Mouse (Mus musculus): ENCODE data around the gene Erp27. TPM values are rescaled to one million over a fixed set of nuclear protein-coding genes. Genes with fewer than 3 reads are reported as not detected.
"Not testable (repeated sequence)": the region's sequence is repeated elsewhere in the genome, so short reads cannot be mapped to it uniquely, and the experiment has no call there.

Erp27 gene
- polyA plus RNA-seq (2015; fragmentation: Nextera tagmentation; extraction: Ambion mirVana) = 0.70 and 0.96 TPM in 2 replicates

- Histone ChIP-seq H3K36me3 (ENCODE audit: control insufficient read depth, insufficient read depth) (peaks cover 5% of the 10 kb centered on the region), H3K4me1 (ENCODE audit: control insufficient read depth, insufficient read depth, low read length) (no peaks in the 10 kb centered on the region), H3K9me3 (replicated peaks; ENCODE audit: control insufficient read depth, low read length) (no peaks in the 10 kb centered on the region), H3K9ac (ENCODE audit: low read length) (no peak within 1 kb of the TSS), H3K4me3 (ENCODE audit: low read length) (no peak within 1 kb of the TSS), H3K27ac (ENCODE audit: low read length) (no peak within 1 kb of the TSS), H3K4me2 (ENCODE audit: low read depth, low read length) (no peak within 1 kb of the TSS), H3K27me3 (ENCODE audit: control insufficient read depth, insufficient read depth, low read length) (no peaks in the 10 kb centered on the region)
- 54% methylated on average over 5 of the region's 5 CpGs for WGBS
- ATAC-seq (replicated peaks; ENCODE audit: extremely low read depth, insufficient read depth, low FRiP score) = no peak
These were observed at the start of gene Erp27 for GRCm38 (mm10) chr6:136922080-136922479. Erp27 (minus strand) TSS chr6:136922180.

- not testable (repeated sequence) for H3K4me2 ChIP-seq (ENCODE audit: low read depth, low read length); H3K4me1 ChIP-seq (ENCODE audit: control insufficient read depth, insufficient read depth, low read length); H3K27ac ChIP-seq (ENCODE audit: low read length); ATAC-seq (replicated peaks; ENCODE audit: extremely low read depth, insufficient read depth, low FRiP score); H3K9ac ChIP-seq (ENCODE audit: low read length); H3K27me3 ChIP-seq (ENCODE audit: control insufficient read depth, insufficient read depth, low read length); H3K9me3 ChIP-seq (replicated peaks; ENCODE audit: control insufficient read depth, low read length); H3K4me3 ChIP-seq (ENCODE audit: low read length); H3K36me3 ChIP-seq (ENCODE audit: control insufficient read depth, insufficient read depth)
- WGBS = 24% methylated on average over 4 of the region's 4 CpGs
These were observed 46.9 kb upstream of the Erp27 start for GRCm38 (mm10) chr6:136968877-136969276.

GRCm38 (mm10) chr6:136967466-136967865, 45.5 kb upstream of the Erp27 start:
- no peak overlapping the region for H3K4me2 ChIP-seq (ENCODE audit: low read depth, low read length)
- no peaks in the 10 kb centered on the region for H3K36me3 ChIP-seq (ENCODE audit: control insufficient read depth, insufficient read depth)
- no peak for ATAC-seq (replicated peaks; ENCODE audit: extremely low read depth, insufficient read depth, low FRiP score)
- no peaks in the 10 kb centered on the region for H3K9me3 ChIP-seq (replicated peaks; ENCODE audit: control insufficient read depth, low read length)
- H3K27ac ChIP-seq (ENCODE audit: low read length) = no peak overlapping the region
- H3K4me3 ChIP-seq (ENCODE audit: low read length) = no peak overlapping the region
- H3K4me1 ChIP-seq (ENCODE audit: control insufficient read depth, insufficient read depth, low read length) = no peaks in the 10 kb centered on the region; the same call in 1 of the 2 replicates
- H3K27me3 ChIP-seq (ENCODE audit: control insufficient read depth, insufficient read depth, low read length) = no peaks in the 10 kb centered on the region
- H3K9ac ChIP-seq (ENCODE audit: low read length) = no peak overlapping the region
- 73% methylated on average over 4 of the region's 4 CpGs for WGBS

DNA sequence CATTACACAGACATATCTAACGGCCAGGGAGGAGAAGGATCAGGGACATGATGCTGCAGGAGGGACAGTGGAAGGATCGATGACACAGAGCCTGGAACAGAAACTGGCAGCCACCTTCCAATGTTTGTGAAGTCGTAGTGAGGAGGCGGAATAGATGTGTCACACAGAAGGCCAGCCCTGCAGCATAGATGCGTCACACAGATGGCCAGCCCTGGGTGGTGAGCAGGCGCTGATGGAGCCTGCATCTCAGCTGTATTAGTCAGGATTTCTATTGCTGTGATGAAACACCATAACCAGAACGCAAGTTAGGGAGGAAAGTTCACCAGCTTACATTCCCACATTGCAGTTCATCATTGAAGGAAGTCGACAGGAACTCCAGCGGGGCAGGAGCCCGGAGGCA, 43.9 kb upstream of the Erp27 start:
- Histone ChIP-seq H3K4me3 (ENCODE audit: low read length) (no peak overlapping the region), H3K4me2 (ENCODE audit: low read depth, low read length) (no peak overlapping the region), H3K4me1 (ENCODE audit: control insufficient read depth, insufficient read depth, low read length) (no peaks in the 10 kb centered on the region; the same call in 1 of the 2 replicates), H3K27me3 (ENCODE audit: control insufficient read depth, insufficient read depth, low read length) (no peaks in the 10 kb centered on the region), H3K9ac (ENCODE audit: low read length) (no peak overlapping the region), H3K36me3 (ENCODE audit: control insufficient read depth, insufficient read depth) (no peaks in the 10 kb centered on the region), H3K27ac (ENCODE audit: low read length) (no peak overlapping the region), H3K9me3 (replicated peaks; ENCODE audit: control insufficient read depth, low read length) (no peaks in the 10 kb centered on the region)
- ATAC-seq (replicated peaks; ENCODE audit: extremely low read depth, insufficient read depth, low FRiP score) = no peak; the same call in 1 of the 2 replicates
- WGBS = 58% methylated on average over 10 of the region's 10 CpGs

- H3K27me3 ChIP-seq (ENCODE audit: control insufficient read depth, insufficient read depth, low read length) = no peaks in the 10 kb centered on the region
- no peak overlapping the region for H3K4me2 ChIP-seq (ENCODE audit: low read depth, low read length)
- H3K9ac ChIP-seq (ENCODE audit: low read length) = no peak overlapping the region
- WGBS = 67% methylated on average over 13 of the region's 13 CpGs
- ATAC-seq (replicated peaks; ENCODE audit: extremely low read depth, insufficient read depth, low FRiP score) = no peak
- no peak overlapping the region for H3K4me3 ChIP-seq (ENCODE audit: low read length)
- H3K36me3 ChIP-seq (ENCODE audit: control insufficient read depth, insufficient read depth) = no peaks in the 10 kb centered on the region
- H3K27ac ChIP-seq (ENCODE audit: low read length) = no peak overlapping the region
- no peaks in the 10 kb centered on the region; the same call in 1 of the 2 replicates for H3K4me1 ChIP-seq (ENCODE audit: control insufficient read depth, insufficient read depth, low read length)
- H3K9me3 ChIP-seq (replicated peaks; ENCODE audit: control insufficient read depth, low read length) = no peaks in the 10 kb centered on the region
These were observed 42.9 kb upstream of the Erp27 start for GRCm38 (mm10) chr6:136964609-136965510.

DNA sequence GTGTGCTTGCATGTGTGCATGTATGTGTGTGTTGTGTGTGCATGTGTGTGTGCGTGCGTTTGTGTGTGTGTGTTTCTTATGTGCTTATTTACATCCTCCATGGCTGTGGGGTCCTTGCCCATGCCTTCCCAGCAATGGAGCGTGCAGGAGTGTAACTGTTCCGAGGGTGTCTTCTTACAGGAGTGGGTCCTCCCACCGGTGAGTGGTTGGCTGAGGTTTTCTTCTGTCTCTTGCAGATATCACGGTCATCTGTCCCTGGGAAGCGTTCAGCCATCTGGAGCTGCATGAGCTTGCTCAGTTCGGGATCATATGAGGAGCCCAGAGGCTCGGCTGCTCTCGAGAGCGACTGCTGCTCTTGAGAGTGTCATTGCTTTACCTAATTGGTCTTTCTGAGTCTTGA, 41.0 kb upstream of the Erp27 start:
- no peak overlapping the region for H3K27ac ChIP-seq (ENCODE audit: low read length)

DNA sequence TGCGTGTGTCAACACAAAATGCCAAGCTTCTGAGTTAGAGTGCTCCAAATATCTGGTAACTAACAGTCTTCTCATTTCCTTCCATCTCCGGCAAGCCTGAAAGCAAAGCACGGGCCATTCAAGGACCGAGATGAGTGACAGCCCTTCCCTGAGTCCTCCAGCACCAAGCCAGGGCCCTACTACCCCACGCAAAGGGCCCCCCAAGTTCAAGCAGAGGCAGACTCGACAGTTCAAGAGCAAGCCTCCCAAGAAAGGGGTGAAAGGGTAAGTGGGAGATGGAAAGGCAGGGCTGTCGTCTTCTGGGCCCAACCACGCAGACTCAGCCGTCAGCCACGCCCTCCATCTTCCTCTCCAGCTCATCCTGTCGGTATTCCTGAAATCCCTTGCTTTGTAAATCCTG, 37.2 kb upstream of the Erp27 start:
- Histone ChIP-seq H3K27me3 (ENCODE audit: control insufficient read depth, insufficient read depth, low read length) (no peaks in the 10 kb centered on the region), H3K4me2 (ENCODE audit: low read depth, low read length) (no peak overlapping the region), H3K9me3 (replicated peaks; ENCODE audit: control insufficient read depth, low read length) (no peaks in the 10 kb centered on the region), H3K9ac (ENCODE audit: low read length) (no peak overlapping the region), H3K4me3 (ENCODE audit: low read length) (no peak overlapping the region), H3K4me1 (ENCODE audit: control insufficient read depth, insufficient read depth, low read length) (no peaks in the 10 kb centered on the region; the same call in 1 of the 2 replicates), H3K36me3 (ENCODE audit: control insufficient read depth, insufficient read depth) (no peaks in the 10 kb centered on the region), H3K27ac (ENCODE audit: low read length) (no peak overlapping the region)
- 50% methylated on average over 11 of the region's 11 CpGs for WGBS
- ATAC-seq (replicated peaks; ENCODE audit: extremely low read depth, insufficient read depth, low FRiP score) = no peak

More for the DNA sequence above, 41.0 kb upstream of the Erp27 start:
- no peaks in the 10 kb centered on the region; the same call in 1 of the 2 replicates for H3K4me1 ChIP-seq (ENCODE audit: control insufficient read depth, insufficient read depth, low read length)
- 51% methylated on average over 11 of the region's 11 CpGs for WGBS
- no peak for ATAC-seq (replicated peaks; ENCODE audit: extremely low read depth, insufficient read depth, low FRiP score)
- no peak overlapping the region for H3K4me3 ChIP-seq (ENCODE audit: low read length)
- H3K4me2 ChIP-seq (ENCODE audit: low read depth, low read length) = no peak overlapping the region
- no peaks in the 10 kb centered on the region for H3K9me3 ChIP-seq (replicated peaks; ENCODE audit: control insufficient read depth, low read length)
- H3K9ac ChIP-seq (ENCODE audit: low read length) = no peak overlapping the region
- H3K27me3 ChIP-seq (ENCODE audit: control insufficient read depth, insufficient read depth, low read length) = no peaks in the 10 kb centered on the region
- no peaks in the 10 kb centered on the region for H3K36me3 ChIP-seq (ENCODE audit: control insufficient read depth, insufficient read depth)

DNA sequence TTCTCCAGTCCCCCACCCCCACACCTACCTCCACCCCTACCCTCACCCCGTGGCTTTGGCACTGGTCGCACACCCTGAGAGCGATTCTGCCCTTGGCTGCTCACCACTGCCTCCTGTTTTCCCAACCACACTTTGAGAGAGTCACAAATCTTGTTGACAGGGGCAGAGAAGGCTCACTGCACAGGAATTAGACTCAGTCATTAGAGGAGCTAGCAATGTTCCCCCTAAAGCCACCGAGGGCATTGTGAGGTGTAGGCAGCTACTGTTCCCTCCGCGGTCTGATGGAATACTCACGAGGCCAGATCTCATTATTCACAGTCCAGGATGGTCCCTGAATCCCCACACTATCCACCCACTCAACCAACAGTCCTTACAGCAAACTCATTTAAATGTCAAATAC, 35.1 kb upstream of the Erp27 start:
- Histone ChIP-seq H3K4me2 (ENCODE audit: low read depth, low read length) (no peak overlapping the region), H3K27ac (ENCODE audit: low read length) (no peak overlapping the region), H3K9me3 (replicated peaks; ENCODE audit: control insufficient read depth, low read length) (no peaks in the 10 kb centered on the region), H3K9ac (ENCODE audit: low read length) (no peak overlapping the region), H3K36me3 (ENCODE audit: control insufficient read depth, insufficient read depth) (no peaks in the 10 kb centered on the region), H3K4me1 (ENCODE audit: control insufficient read depth, insufficient read depth, low read length) (no peaks in the 10 kb centered on the region), H3K4me3 (ENCODE audit: low read length) (no peak overlapping the region), H3K27me3 (ENCODE audit: control insufficient read depth, insufficient read depth, low read length) (no peaks in the 10 kb centered on the region)
- ATAC-seq (replicated peaks; ENCODE audit: extremely low read depth, insufficient read depth, low FRiP score) = no peak
- WGBS = 59% methylated on average over 7 of the region's 7 CpGs

- Histone ChIP-seq H3K36me3 (ENCODE audit: control insufficient read depth, insufficient read depth) (no peaks in the 10 kb centered on the region), H3K4me1 (ENCODE audit: control insufficient read depth, insufficient read depth, low read length) (no peaks in the 10 kb centered on the region), H3K4me3 (ENCODE audit: low read length) (no peak overlapping the region), H3K27me3 (ENCODE audit: control insufficient read depth, insufficient read depth, low read length) (no peaks in the 10 kb centered on the region), H3K27ac (ENCODE audit: low read length) (no peak overlapping the region), H3K9ac (ENCODE audit: low read length) (no peak overlapping the region), H3K4me2 (ENCODE audit: low read depth, low read length) (no peak overlapping the region), H3K9me3 (replicated peaks; ENCODE audit: control insufficient read depth, low read length) (no peaks in the 10 kb centered on the region)
- ATAC-seq (replicated peaks; ENCODE audit: extremely low read depth, insufficient read depth, low FRiP score) = no peak
- WGBS = 88% methylated on average over 3 of the region's 3 CpGs
These were observed 33.3 kb upstream of the Erp27 start for GRCm38 (mm10) chr6:136955240-136955639.
